Mouse (Mus musculus): ENCODE measurements around the gene Camta1. TPM values are rescaled to one million over a fixed set of nuclear protein-coding genes. Genes with fewer than 3 reads are reported as not detected.

The Camta1 gene
- polyA plus RNA-seq, 1 experiment from 2014 or later, result 123 TPM

GRCm38 (mm10) chr4:151234981-151235380 is 626.7 kb downstream of the Camta1 start:
- Histone ChIP-seq H3K27me3 (replicated peaks; ENCODE audit: control insufficient read depth, insufficient read depth, low read length) (no peaks in the 10 kb centered on the region), H3K9ac (ENCODE audit: low read length) (no peak overlapping the region), H3K4me3 (ENCODE audit: low read depth, low read length) (no peak overlapping the region), H3K9me3 (replicated peaks; ENCODE audit: control insufficient read depth, low read length) (no peaks in the 10 kb centered on the region), H3K4me2 (ENCODE audit: low read length) (no peak overlapping the region), H3K4me1 (ENCODE audit: control insufficient read depth, insufficient read depth, low read length) (no peaks in the 10 kb centered on the region), H3K36me3 (ENCODE audit: control insufficient read depth, insufficient read depth, low read length) (no peaks in the 10 kb centered on the region), H3K27ac (ENCODE audit: low read depth, low read length) (no peak overlapping the region)
- 86% methylated on average over 4 of the region's 4 CpGs for WGBS
- ATAC-seq, result no peak
- no peak for DNase-seq (ENCODE audit: low spot score)

GRCm38 (mm10) chr4:151232028-151232427 is 629.6 kb downstream of the Camta1 start:
- Histone ChIP-seq H3K27ac (ENCODE audit: low read depth, low read length) (no peak overlapping the region), H3K4me1 (ENCODE audit: control insufficient read depth, insufficient read depth, low read length) (no peaks in the 10 kb centered on the region), H3K4me3 (ENCODE audit: low read depth, low read length) (no peak overlapping the region), H3K9ac (ENCODE audit: low read length) (no peak overlapping the region), H3K9me3 (replicated peaks; ENCODE audit: control insufficient read depth, low read length) (no peaks in the 10 kb centered on the region), H3K27me3 (replicated peaks; ENCODE audit: control insufficient read depth, insufficient read depth, low read length) (no peaks in the 10 kb centered on the region), H3K36me3 (ENCODE audit: control insufficient read depth, insufficient read depth, low read length) (no peaks in the 10 kb centered on the region), H3K4me2 (ENCODE audit: low read length) (no peak overlapping the region)
- ATAC-seq (no peak), DNase-seq (ENCODE audit: low spot score) (no peak)
- 74% methylated on average over 3 of the region's 3 CpGs for WGBS

- H3K27ac ChIP-seq (ENCODE audit: low read depth, low read length), result no peak overlapping the region
- no peak for ATAC-seq
- H3K4me3 ChIP-seq (ENCODE audit: low read depth, low read length), result no peak overlapping the region
- peaks cover 5% of the 10 kb centered on the region; the same call in 1 of the 2 replicates for H3K4me1 ChIP-seq (ENCODE audit: control insufficient read depth, insufficient read depth, low read length)
- H3K27me3 ChIP-seq (replicated peaks; ENCODE audit: control insufficient read depth, insufficient read depth, low read length), result no peaks in the 10 kb centered on the region
- H3K36me3 ChIP-seq (ENCODE audit: control insufficient read depth, insufficient read depth, low read length), result no peaks in the 10 kb centered on the region
- no peak overlapping the region for H3K9ac ChIP-seq (ENCODE audit: low read length)
- WGBS, result 74% methylated on average over 6 of the region's 6 CpGs
- H3K9me3 ChIP-seq (replicated peaks; ENCODE audit: control insufficient read depth, low read length), result no peaks in the 10 kb centered on the region
- H3K4me2 ChIP-seq (ENCODE audit: low read length), result no peak overlapping the region
- DNase-seq (ENCODE audit: low spot score), result no peak
These were observed 632.6 kb downstream of the Camta1 start for GRCm38 (mm10) chr4:151229073-151229472.

GRCm38 (mm10) chr4:151226496-151226895 is 635.2 kb downstream of the Camta1 start:
- H3K4me2 ChIP-seq (ENCODE audit: low read length), result no peak overlapping the region
- no peak overlapping the region for H3K27ac ChIP-seq (ENCODE audit: low read depth, low read length)
- H3K4me3 ChIP-seq (ENCODE audit: low read depth, low read length), result no peak overlapping the region
- 32% methylated on average over 9 of the region's 9 CpGs for WGBS
- ATAC-seq (no peak), DNase-seq (ENCODE audit: low spot score) (no peak)
- H3K27me3 ChIP-seq (replicated peaks; ENCODE audit: control insufficient read depth, insufficient read depth, low read length), result 0 out of 2 replicates have a peak, but pooled peaks cover 2% of the 10 kb centered on the region
- no peak overlapping the region for H3K9ac ChIP-seq (ENCODE audit: low read length)
- H3K36me3 ChIP-seq (ENCODE audit: control insufficient read depth, insufficient read depth, low read length), result no peaks in the 10 kb centered on the region
- H3K9me3 ChIP-seq (replicated peaks; ENCODE audit: control insufficient read depth, low read length), result no peaks in the 10 kb centered on the region
- H3K4me1 ChIP-seq (ENCODE audit: control insufficient read depth, insufficient read depth, low read length), result peaks cover 9% of the 10 kb centered on the region; the same call in 1 of the 2 replicates

GRCm38 (mm10) chr4:151224017-151224416 is 637.7 kb downstream of the Camta1 start:
- no peaks in the 10 kb centered on the region for H3K36me3 ChIP-seq (ENCODE audit: control insufficient read depth, insufficient read depth, low read length)
- WGBS, result 84% methylated on average over 12 of the region's 12 CpGs

GRCm38 (mm10) chr4:151223263-151223996 is 638.2 kb downstream of the Camta1 start:
- Histone ChIP-seq H3K4me3 (ENCODE audit: low read depth, low read length) (no peak overlapping the region), H3K27ac (ENCODE audit: low read depth, low read length) (no peak overlapping the region), H3K36me3 (ENCODE audit: control insufficient read depth, insufficient read depth, low read length) (no peaks in the 10 kb centered on the region), H3K9me3 (replicated peaks; ENCODE audit: control insufficient read depth, low read length) (no peaks in the 10 kb centered on the region), H3K4me1 (ENCODE audit: control insufficient read depth, insufficient read depth, low read length) (peaks cover 9% of the 10 kb centered on the region; the same call in 1 of the 2 replicates), H3K27me3 (replicated peaks; ENCODE audit: control insufficient read depth, insufficient read depth, low read length) (0 out of 2 replicates have a peak, but pooled peaks cover 2% of the 10 kb centered on the region), H3K4me2 (ENCODE audit: low read length) (no peak overlapping the region), H3K9ac (ENCODE audit: low read length) (no peak overlapping the region)
- no peak for ATAC-seq
- 76% methylated on average over 13 of the region's 13 CpGs for WGBS
- no peak for DNase-seq (ENCODE audit: low spot score)

More at GRCm38 (mm10) chr4:151224017-151224416, 637.7 kb downstream of the Camta1 start:
- no peak for DNase-seq (ENCODE audit: low spot score)
- Histone ChIP-seq H3K4me3 (ENCODE audit: low read depth, low read length) (no peak overlapping the region), H3K27me3 (replicated peaks; ENCODE audit: control insufficient read depth, insufficient read depth, low read length) (0 out of 2 replicates have a peak, but pooled peaks cover 2% of the 10 kb centered on the region), H3K27ac (ENCODE audit: low read depth, low read length) (no peak overlapping the region), H3K9me3 (replicated peaks; ENCODE audit: control insufficient read depth, low read length) (no peaks in the 10 kb centered on the region), H3K4me1 (ENCODE audit: control insufficient read depth, insufficient read depth, low read length) (peaks cover 9% of the 10 kb centered on the region; the same call in 1 of the 2 replicates), H3K4me2 (ENCODE audit: low read length) (no peak overlapping the region), H3K9ac (ENCODE audit: low read length) (no peak overlapping the region)
- no peak for ATAC-seq

- Histone ChIP-seq H3K4me3 (ENCODE audit: low read depth, low read length) (no peak overlapping the region), H3K4me2 (ENCODE audit: low read length) (no peak overlapping the region), H3K27ac (ENCODE audit: low read depth, low read length) (peak overlapping the region; percentile 27; the same call in 1 of the 2 replicates), H3K9me3 (replicated peaks; ENCODE audit: control insufficient read depth, low read length) (no peaks in the 10 kb centered on the region), H3K27me3 (replicated peaks; ENCODE audit: control insufficient read depth, insufficient read depth, low read length) (0 out of 2 replicates have a peak, but pooled peaks cover 2% of the 10 kb centered on the region), H3K36me3 (ENCODE audit: control insufficient read depth, insufficient read depth, low read length) (no peaks in the 10 kb centered on the region), H3K9ac (ENCODE audit: low read length) (peak overlapping the region; percentile 32; the same call in 1 of the 2 replicates), H3K4me1 (ENCODE audit: control insufficient read depth, insufficient read depth, low read length) (peaks cover 9% of the 10 kb centered on the region; the same call in 1 of the 2 replicates)
- DNase-seq (ENCODE audit: low spot score), result peak; percentile 60
- 4% methylated on average over 10 of the region's 10 CpGs for WGBS
- peak; percentile 51 for ATAC-seq
These were observed 639.0 kb downstream of the Camta1 start for GRCm38 (mm10) chr4:151222635-151223034.

GRCm38 (mm10) chr4:151216553-151217292 is 645.0 kb downstream of the Camta1 start:
- H3K4me3 ChIP-seq (ENCODE audit: low read depth, low read length), result no peak overlapping the region
- no peak overlapping the region for H3K4me2 ChIP-seq (ENCODE audit: low read length)
- 45% methylated on average over 15 of the region's 15 CpGs for WGBS
- DNase-seq (ENCODE audit: low spot score), result peak; percentile 86
- H3K36me3 ChIP-seq (ENCODE audit: control insufficient read depth, insufficient read depth, low read length), result no peaks in the 10 kb centered on the region
- no peak overlapping the region; the same call in 1 of the 2 replicates for H3K27ac ChIP-seq (ENCODE audit: low read depth, low read length)
- H3K27me3 ChIP-seq (replicated peaks; ENCODE audit: control insufficient read depth, insufficient read depth, low read length), result no peaks in the 10 kb centered on the region
- ATAC-seq, result peak; percentile 47; the same call in 1 of the 2 replicates
- no peaks in the 10 kb centered on the region for H3K9me3 ChIP-seq (replicated peaks; ENCODE audit: control insufficient read depth, low read length)
- H3K4me1 ChIP-seq (ENCODE audit: control insufficient read depth, insufficient read depth, low read length), result peaks cover 8% of the 10 kb centered on the region
- H3K9ac ChIP-seq (ENCODE audit: low read length), result no peak overlapping the region
